Mouse (Mus musculus) neural tube, postnatal 0 days (tissue): Measurements from ENCODE around the gene Vmn1r137. TPM values are rescaled to one million over a fixed set of nuclear protein-coding genes. Genes with fewer than 3 reads are reported as not detected.

Experiments
- polyA plus RNA-seq: library from polyadenylated mRNA; unstranded; fragments of >200 nt; fragmentation: Nextera tagmentation; extraction: Ambion mirVana; gene quantifications from 2 replicates; pipeline ENCODE4 v1.2.1, GENCODE M21; 2015

The Vmn1r137 gene
- not detected in 2 replicates for polyA plus RNA-seq

DNA sequence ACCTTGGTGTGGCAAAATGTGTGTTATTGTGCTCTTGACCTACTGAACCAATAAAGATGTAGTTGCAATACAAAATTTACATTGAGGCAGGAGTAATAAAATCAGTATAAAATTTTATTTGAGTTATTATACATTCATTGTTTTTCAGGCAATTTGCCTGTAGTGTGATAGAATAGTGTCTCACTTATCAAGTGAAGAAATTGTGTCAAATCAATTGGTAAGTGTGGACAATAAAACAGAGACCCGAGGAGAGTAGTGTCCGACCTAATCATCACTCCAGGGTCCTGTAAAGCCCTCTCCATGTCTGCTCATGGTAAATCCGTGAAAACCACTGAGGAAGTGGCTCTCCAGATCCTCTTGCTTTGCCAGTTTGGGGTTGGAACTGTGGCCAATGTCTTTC is at the start of gene Vmn1r137:
Vmn1r137 (plus strand) TSS at position 301 of the 400 bp plus-strand sequence.

DNA sequence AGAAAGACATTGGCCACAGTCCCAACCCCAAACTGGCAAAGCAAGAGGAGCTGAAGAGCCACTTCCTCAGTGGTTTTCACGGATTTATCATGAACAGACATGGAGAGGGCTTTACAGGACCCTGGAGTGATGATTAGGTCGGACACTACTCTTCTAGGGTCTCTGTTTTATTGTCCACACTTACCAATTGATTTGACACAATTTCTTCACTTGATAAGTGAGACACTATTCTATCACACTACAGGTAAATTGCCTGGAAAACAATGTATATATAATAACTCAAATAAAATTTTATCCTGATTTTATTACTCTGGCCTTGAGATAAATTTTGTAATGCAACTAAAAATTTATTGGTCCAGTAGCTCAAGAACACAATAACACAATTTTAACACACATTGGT is 34.4 kb downstream of the Vmn1r137 start, which contains the start of gene Vmn1r138:
Vmn1r138 (minus strand) TSS at position 101 of the 400 bp plus-strand sequence.

Other genes with a start within 250 kb of the Vmn1r137 start
- gene Gm4175, start 233.1 kb upstream of the Vmn1r137 start, polyA plus RNA-seq = not detected in 2 replicates
- not detected in 2 replicates for gene Gm4177, start 197.9 kb upstream of the Vmn1r137 start, polyA plus RNA-seq
- not detected in 2 replicates for gene Vmn1r135, start 162.2 kb upstream of the Vmn1r137 start, polyA plus RNA-seq
- not detected in 2 replicates for gene Gm5725, start 150.3 kb upstream of the Vmn1r137 start, polyA plus RNA-seq
- gene Gm5891, start 73.3 kb upstream of the Vmn1r137 start, polyA plus RNA-seq = not detected in 2 replicates
- not detected in 2 replicates for gene Vmn1r138, start 34.3 kb downstream of the Vmn1r137 start, polyA plus RNA-seq
- gene Gm6176, start 61.7 kb downstream of the Vmn1r137 start, polyA plus RNA-seq = not detected in 2 replicates
- not detected in 2 replicates for gene Vmn1r139, start 74.5 kb downstream of the Vmn1r137 start, polyA plus RNA-seq
- not detected in 2 replicates for gene Gm16451, start 123.7 kb downstream of the Vmn1r137 start, polyA plus RNA-seq
- not detected in 2 replicates for gene Gm10666, start 140.2 kb downstream of the Vmn1r137 start, polyA plus RNA-seq
- not detected in 2 replicates for gene Vmn1r142, start 169.4 kb downstream of the Vmn1r137 start, polyA plus RNA-seq
- gene Vmn1r143, start 194.8 kb downstream of the Vmn1r137 start, polyA plus RNA-seq = not detected in 2 replicates
- not detected in 2 replicates for gene Gm8653, start 206.7 kb downstream of the Vmn1r137 start, polyA plus RNA-seq
- not detected in 2 replicates for gene Gm8453, start 234.9 kb downstream of the Vmn1r137 start, polyA plus RNA-seq